Mouse (Mus musculus) CH12.LX (cell line): ENCODE measurements at regions not wholly inside any gene's neighbourhood (a gene's known extent, or its start where the extent isn't known, plus 50 kb on each side); places are given as distances from the start of the nearest gene placed in this dataset.

Source experiments
- DNase-seq: peaks from one replicate; pipeline ENCODE4 v3.0.0-alpha.2; 2013; ENCODE audit errors: extremely low read depth
- H3K27ac ChIP-seq: 2 replicates; pipeline ENCODE4 v1.5.1; 2012; ENCODE audit warnings: low read depth, mild to moderate bottlenecking, control low read depth, moderate library complexity; ENCODE audit not compliant: insufficient read depth
- H3K27me3 ChIP-seq: replicated peaks from 2 replicates; pipeline ENCODE3; 2012; ENCODE audit warnings: inconsistent platforms
- H3K36me3 ChIP-seq, 2 experiments: replicated peaks in 1 of 2; 2 replicates each; pipeline versions ENCODE3 to v1.6.1; 2012; ENCODE audit warnings: inconsistent platforms in 1 of 2, low read length in 1 of 2, mild to moderate bottlenecking in 1 of 2, mixed read lengths in 1 of 2, moderate library complexity in 1 of 2; ENCODE audit not compliant: control insufficient read depth in 1 of 2, insufficient read depth in 1 of 2
- H3K4me1 ChIP-seq, 2 experiments: 2 replicates each; pipeline ENCODE4 v1.6.1; 2012; ENCODE audit warnings: inconsistent platforms in 1 of 2, moderate library complexity in 1 of 2; ENCODE audit not compliant: insufficient read depth in 2 of 2, control insufficient read depth in 1 of 2
- H3K4me2 ChIP-seq: 2 replicates; pipeline ENCODE4 v1.6.1; 2012; ENCODE audit warnings: low read depth, mild to moderate bottlenecking, control low read depth; ENCODE audit not compliant: poor library complexity, insufficient read depth, severe bottlenecking
- H3K4me3 ChIP-seq, 3 experiments: fragments of 150-350 bp in 1 of 3; sonication (generic) in 1 of 3; replicated peaks in 1 of 3; 2 replicates each; pipeline versions ENCODE3 to v1.5.1; 2011 to 2012; ENCODE audit warnings: low read depth in 2 of 3, low read length in 2 of 3, mild to moderate bottlenecking in 2 of 3, moderate library complexity in 2 of 3, control low read depth in 1 of 3, improper control_type of control experiment in 1 of 3, inconsistent platforms in 1 of 3, mixed read lengths in 1 of 3; ENCODE audit not compliant: poor library complexity in 1 of 3
- H3K79me2 ChIP-seq: replicated peaks from 2 replicates; pipeline ENCODE4 v1.6.1; 2012; ENCODE audit warnings: mild to moderate bottlenecking, moderate library complexity; ENCODE audit not compliant: control insufficient read depth, poor library complexity, insufficient read depth, severe bottlenecking; ENCODE audit errors: extremely low read depth
- H3K9ac ChIP-seq: 2 replicates; pipeline ENCODE4 v1.6.1; 2012; ENCODE audit warnings: low read depth, mild to moderate bottlenecking, control low read depth, moderate library complexity; ENCODE audit not compliant: insufficient read depth
- H3K9me3 ChIP-seq: replicated peaks from 2 replicates; pipeline ENCODE3; 2012; ENCODE audit warnings: low read length, inconsistent platforms, mixed read lengths
- BHLHE40 ChIP-seq: IDR thresholded peaks from 2 replicates; pipeline ENCODE4 v1.6.1; 2011; ENCODE audit warnings: mild to moderate bottlenecking, low read depth, low read length, improper control_type of control experiment
- CHD1 ChIP-seq: IDR thresholded peaks from 2 replicates; pipeline ENCODE4 v1.6.1; 2012; ENCODE audit warnings: low read depth, low read length, improper control_type of control experiment, inconsistent platforms
- CTCF ChIP-seq, 2 experiments: IDR thresholded peaks in 1 of 2; conservative IDR thresholded peaks in 1 of 2; 2 replicates each; pipeline ENCODE4 v1.5.1; 2011 to 2012; ENCODE audit warnings: low read depth in 2 of 2, low read length in 2 of 2, improper control_type of control experiment in 1 of 2, inconsistent platforms in 1 of 2, mild to moderate bottlenecking in 1 of 2, moderate library complexity in 1 of 2
- E2F4 ChIP-seq: IDR thresholded peaks from 2 replicates; pipeline ENCODE4 v1.6.1; 2011; ENCODE audit warnings: low read depth, low read length, improper control_type of control experiment; ENCODE audit not compliant: insufficient replicate concordance
- ELF1 ChIP-seq: IDR thresholded peaks from 2 replicates; pipeline ENCODE4 v1.6.1; 2014; ENCODE audit warnings: low read depth, mild to moderate bottlenecking, inconsistent platforms, low read length, improper control_type of control experiment
- EP300 ChIP-seq: IDR thresholded peaks from 2 replicates; pipeline ENCODE4 v1.6.1; 2011; ENCODE audit warnings: low read length, improper control_type of control experiment
- GABPA ChIP-seq: IDR thresholded peaks from 2 replicates; pipeline ENCODE4 v1.6.1; 2012; ENCODE audit warnings: low read depth, low read length, improper control_type of control experiment, inconsistent platforms; ENCODE audit not compliant: insufficient replicate concordance
- HCFC1 ChIP-seq: IDR thresholded peaks from 2 replicates; pipeline ENCODE4 v1.6.1; 2012; ENCODE audit warnings: low read depth, mild to moderate bottlenecking, inconsistent platforms, low read length, improper control_type of control experiment
- JUN ChIP-seq: IDR thresholded peaks from 2 replicates; pipeline ENCODE4 v1.6.1; 2011; ENCODE audit warnings: low read depth, mild to moderate bottlenecking, low read length, improper control_type of control experiment, moderate library complexity; ENCODE audit not compliant: insufficient read depth
- JUND ChIP-seq: conservative IDR thresholded peaks from 2 replicates; pipeline ENCODE4 v1.6.1; 2011; ENCODE audit warnings: low read depth, low read length, improper control_type of control experiment
- KAT2A ChIP-seq: IDR thresholded peaks from 2 replicates; pipeline ENCODE4 v1.6.1; 2012; ENCODE audit warnings: low read length, improper control_type of control experiment, inconsistent platforms; ENCODE audit not compliant: insufficient replicate concordance
- MAFK ChIP-seq: IDR thresholded peaks from 2 replicates; pipeline ENCODE4 v1.6.1; 2011; ENCODE audit warnings: low read length, improper control_type of control experiment; ENCODE audit not compliant: insufficient replicate concordance
- MAX ChIP-seq: IDR thresholded peaks from 2 replicates; pipeline ENCODE4 v1.6.1; 2011; ENCODE audit warnings: low read length, improper control_type of control experiment
- MAZ ChIP-seq: IDR thresholded peaks from 2 replicates; pipeline ENCODE4 v1.6.1; 2012; ENCODE audit warnings: low read depth, mild to moderate bottlenecking, inconsistent platforms, low read length, improper control_type of control experiment, moderate library complexity
- MXI1 ChIP-seq: IDR thresholded peaks from 2 replicates; pipeline ENCODE4 v1.6.1; 2011; ENCODE audit warnings: mild to moderate bottlenecking, low read depth, low read length, improper control_type of control experiment
- MYC ChIP-seq: IDR thresholded peaks from 2 replicates; pipeline ENCODE4 v1.6.1; 2011; ENCODE audit warnings: low read depth, mild to moderate bottlenecking, improper control_type of control experiment, low read length
- NELFE ChIP-seq: IDR thresholded peaks from 2 replicates; pipeline ENCODE4 v1.6.1; 2011; ENCODE audit warnings: low read depth, low read length, improper control_type of control experiment
- PAX5 ChIP-seq: IDR thresholded peaks from 2 replicates; pipeline ENCODE4 v1.6.1; 2012; ENCODE audit warnings: low read length, inconsistent platforms, mixed read lengths
- POLR2A ChIP-seq: IDR thresholded peaks from 2 replicates; pipeline ENCODE4 v1.6.1; 2011; ENCODE audit warnings: low read depth, mild to moderate bottlenecking, improper control_type of control experiment, low read length
- RAD21 ChIP-seq: IDR thresholded peaks from 2 replicates; pipeline ENCODE4 v1.6.1; 2011; ENCODE audit warnings: low read depth, mild to moderate bottlenecking, low read length, improper control_type of control experiment, moderate library complexity
- SIN3A ChIP-seq: IDR thresholded peaks from 2 replicates; pipeline ENCODE4 v1.6.1; 2012; ENCODE audit warnings: low read length, improper control_type of control experiment, inconsistent platforms
- TBP ChIP-seq: conservative IDR thresholded peaks from 2 replicates; pipeline ENCODE4 v1.6.1; 2011; ENCODE audit warnings: low read depth, low read length, improper control_type of control experiment
- UBTF ChIP-seq: IDR thresholded peaks from 2 replicates; pipeline ENCODE4 v1.6.1; 2012; ENCODE audit warnings: low read depth, mild to moderate bottlenecking, inconsistent platforms, low read length, improper control_type of control experiment, moderate library complexity
- USF1 ChIP-seq: IDR thresholded peaks from 2 replicates; pipeline ENCODE4 v1.6.1; 2014; ENCODE audit warnings: low read depth, mild to moderate bottlenecking, inconsistent platforms, low read length, improper control_type of control experiment
- USF2 ChIP-seq: conservative IDR thresholded peaks from 2 replicates; pipeline ENCODE4 v1.6.1; 2011; ENCODE audit warnings: low read depth, low read length, improper control_type of control experiment
- ZC3H11A ChIP-seq: IDR thresholded peaks from 2 replicates; pipeline ENCODE4 v1.6.1; 2012; ENCODE audit warnings: low read depth, mild to moderate bottlenecking, inconsistent platforms, low read length, improper control_type of control experiment
- ZKSCAN1 ChIP-seq: IDR thresholded peaks from 2 replicates; pipeline ENCODE4 v1.6.1; 2012; ENCODE audit warnings: low read depth, inconsistent platforms, low read length, improper control_type of control experiment, borderline replicate concordance
- ZMIZ1 ChIP-seq: IDR thresholded peaks from 2 replicates; pipeline ENCODE4 v1.6.1; 2012; ENCODE audit warnings: low read depth, mild to moderate bottlenecking, inconsistent platforms, low read length, improper control_type of control experiment
- dilution Hi-C: fragments of 300-500 bp; cut with MboI; formaldehyde crosslinking; loops from 2 replicates; pipeline ENCODE4 v1.14.3; 2020; ENCODE audit warnings: low sequenced_read_pairs; ENCODE audit not compliant: extremely low pct_unique_long_range_greater_than_20kb, extremely low pct_ligation_motif_present
- in situ Hi-C: fragments of 300-500 bp; cut with MboI; formaldehyde crosslinking; loops from 3 replicates; pipeline ENCODE4 v1.14.3; 2019; ENCODE audit warnings: low sequenced_read_pairs, low pct_ligation_motif_present, low pct_unique_long_range_greater_than_20kb, mixed read lengths

- TF ChIP-seq POLR2A, result no peak
- TF ChIP-seq E2F4, result no peak
- no peak for TF ChIP-seq MAZ
Observed at GRCm38 (mm10) chr8:92010412-92010811, 208.5 kb upstream of the Irx3 start (continued).

- Histone ChIP-seq H3K27ac (no peak overlapping the region), H3K36me3 (no peaks in the 10 kb centered on the region), H3K27me3 (no peaks in the 10 kb centered on the region), H3K9me3 (peaks cover 70% of the 10 kb centered on the region), H3K9ac (no peak overlapping the region), H3K4me2 (no peak overlapping the region), H3K4me3 (no peak overlapping the region), H3K4me1 (no peaks in the 10 kb centered on the region), H3K79me2 (no peaks in the 10 kb centered on the region)
- no peak for DNase-seq
- in situ Hi-C loops (no loop called here), dilution Hi-C loops (no loop called here)
- TF ChIP-seq JUN (no peak), ELF1 (no peak), GABPA (no peak), HCFC1 (no peak), PAX5 (no peak), ZC3H11A (no peak), EP300 (no peak), BHLHE40 (no peak)
Observed at GRCm38 (mm10) chr8:92008616-92009610, 207.0 kb upstream of the Irx3 start.

GRCm38 (mm10) chr8:92005091-92005490, 203.2 kb upstream of the Irx3 start:
- in situ Hi-C loops (no loop called here), dilution Hi-C loops (no loop called here)
- Histone ChIP-seq H3K4me1 (no peaks in the 10 kb centered on the region), H3K79me2 (no peaks in the 10 kb centered on the region), H3K27ac (no peak overlapping the region), H3K4me3 (no peak overlapping the region), H3K27me3 (no peaks in the 10 kb centered on the region), H3K36me3 (no peaks in the 10 kb centered on the region), H3K4me2 (no peak overlapping the region), H3K9ac (no peak overlapping the region), H3K9me3 (peaks cover 72% of the 10 kb centered on the region)
- no peak for TF ChIP-seq JUND
- TF ChIP-seq NELFE, result no peak
- no peak for TF ChIP-seq UBTF
- no peak for TF ChIP-seq PAX5
- no peak for TF ChIP-seq USF2
- TF ChIP-seq CTCF (conservative IDR thresholded peaks at IDR 0.05 in 1 of 2, IDR thresholded peaks at IDR 0.05 in 1 of 2; ENCODE audit: low read depth in 2 of 2, low read length in 2 of 2), result no peak
- TF ChIP-seq GABPA, result no peak
- TF ChIP-seq MYC, result no peak
- TF ChIP-seq MAFK, result no peak
- TF ChIP-seq EP300, result no peak
- TF ChIP-seq MXI1, result no peak
- TF ChIP-seq KAT2A, result no peak
- no peak for TF ChIP-seq USF1
- no peak for TF ChIP-seq SIN3A
- TF ChIP-seq RAD21, result no peak
- TF ChIP-seq MAX, result no peak
- TF ChIP-seq ZMIZ1, result no peak
- TF ChIP-seq CHD1, result no peak
- TF ChIP-seq ZKSCAN1, result no peak
- no peak for TF ChIP-seq TBP
- DNase-seq, result no peak
